Mouse (Mus musculus) olfactory bulb, adult 2 months (tissue): ENCODE data around the gene Ppp1r3c.

Experiments
- CTCF ChIP-seq: fragments of 200-500 bp; IDR thresholded peaks from 2 replicates; pipeline ENCODE4 v1.5.1; 2012; ENCODE audit warnings: low read depth, mild to moderate bottlenecking, low read length, moderate library complexity; ENCODE audit not compliant: insufficient read depth
- POLR2A ChIP-seq: fragments of 200-500 bp; IDR thresholded peaks from 2 replicates; pipeline ENCODE4 v1.6.1; 2012; ENCODE audit warnings: mild to moderate bottlenecking, low read depth, low read length, moderate library complexity; ENCODE audit not compliant: insufficient read depth

- no peak for TF ChIP-seq CTCF
- no peak for TF ChIP-seq POLR2A
Measured at GRCm38 (mm10) chr19:36713092-36713491, 23.4 kb downstream of the Ppp1r3c start.
